In the genomic region with DNA sequence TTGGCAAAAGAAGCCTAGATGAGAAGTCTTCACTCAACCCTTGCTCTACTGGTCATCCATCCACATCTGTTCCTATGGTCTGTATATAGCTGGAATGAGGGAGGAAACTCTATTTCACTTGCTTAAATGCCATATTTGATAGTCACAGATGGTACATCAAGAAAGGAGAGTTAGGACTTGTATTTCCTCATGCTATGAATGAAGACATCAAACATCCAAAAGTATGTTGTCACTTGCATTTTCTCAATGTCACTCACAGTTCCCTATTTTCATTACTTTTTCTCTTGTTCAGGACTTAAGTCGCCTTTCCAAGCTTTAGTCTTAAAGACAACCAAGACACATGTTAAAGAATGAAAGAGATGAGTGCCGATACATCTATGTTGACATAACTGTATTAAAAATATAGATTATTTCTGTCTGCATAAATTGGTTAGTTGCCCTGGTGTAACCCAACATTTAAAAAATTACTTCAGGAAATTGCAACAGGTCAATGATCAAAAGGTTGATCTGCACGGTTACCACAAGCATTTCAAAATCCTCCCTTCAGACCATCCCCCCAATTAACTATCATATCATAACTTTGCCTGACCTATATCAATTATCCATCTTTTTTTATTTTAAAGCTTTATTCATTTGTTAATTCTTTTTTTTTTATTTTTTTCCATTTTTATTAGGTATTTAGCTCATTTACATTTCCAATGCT, we compare ENCODE assay signal across 16 mouse cellular contexts.
"Had no signal": no experiment of that assay in that cellular context is flagged by ENCODE, and none has a peak within 500 bp of the region (broad histone marks: within the 10 kb centered on the region; RNA-seq: fewer than 3 reads in every experiment).

No protein-coding gene starts in this region.

- DNase-seq: gastrocnemius, postnatal 14 days; gastrocnemius, postnatal 36 days; heart, adult 18-20 months; heart, postnatal 10 days; heart, postnatal 4 days; kidney, adult 18-20 months; kidney, adult 8-10 months; kidney, postnatal 10 days; kidney, postnatal 25 days; kidney, postnatal 4 days; layer of hippocampus, postnatal 36 days; liver had no signal

- ATAC-seq: hindbrain, embryonic 16.5 days; inflammation-experienced regulatory T-cells, adult 6 months; intestine, embryonic 15.5 days; intestine, postnatal 0 days had no signal
